Mouse (Mus musculus) MEL (cell line): ENCODE measurements at regions not wholly inside any gene's neighbourhood (a gene's known extent, or its start where the extent isn't known, plus 50 kb on each side); places are given as distances from the start of the nearest gene placed in this dataset.

Experiments used
- CHD2 ChIP-seq: IDR thresholded peaks from 2 replicates; pipeline ENCODE4 v1.6.1; 2011; ENCODE audit warnings: low read length, improper control_type of control experiment
- CTCF ChIP-seq, 3 experiments: IDR thresholded peaks in 2 of 3; conservative IDR thresholded peaks in 1 of 3; 2 replicates each; pipeline ENCODE4 v1.5.1; 2011 to 2012; ENCODE audit warnings: low read length in 3 of 3, low read depth in 2 of 3, mild to moderate bottlenecking in 2 of 3, improper control_type of control experiment in 1 of 3, inconsistent platforms in 1 of 3, mixed read lengths in 1 of 3, moderate library complexity in 1 of 3; ENCODE audit not compliant: control insufficient read depth in 1 of 3, insufficient read depth in 1 of 3, poor library complexity in 1 of 3, severe bottlenecking in 1 of 3
- ELF1 ChIP-seq: IDR thresholded peaks from 2 replicates; pipeline ENCODE4 v1.6.1; 2014; ENCODE audit warnings: low read depth, mild to moderate bottlenecking, inconsistent platforms, low read length, improper control_type of control experiment, moderate library complexity
- MAX ChIP-seq: IDR thresholded peaks from 2 replicates; pipeline ENCODE4 v1.6.1; 2011; ENCODE audit warnings: low read length, improper control_type of control experiment
- MAZ ChIP-seq: IDR thresholded peaks from 2 replicates; pipeline ENCODE4 v1.6.1; 2012; ENCODE audit warnings: low read depth, mild to moderate bottlenecking, inconsistent platforms, low read length, improper control_type of control experiment
- MXI1 ChIP-seq: IDR thresholded peaks from 2 replicates; pipeline ENCODE4 v1.6.1; 2011; ENCODE audit warnings: mild to moderate bottlenecking, low read depth, low read length, improper control_type of control experiment
- SIN3A ChIP-seq: IDR thresholded peaks from 2 replicates; pipeline ENCODE4 v1.6.1; 2012; ENCODE audit warnings: low read length, improper control_type of control experiment, inconsistent platforms
- UBTF ChIP-seq: IDR thresholded peaks from 2 replicates; pipeline ENCODE4 v1.6.1; 2012; ENCODE audit warnings: low read depth, mild to moderate bottlenecking, inconsistent platforms, low read length, improper control_type of control experiment, moderate library complexity, borderline replicate concordance; ENCODE audit not compliant: insufficient read depth
- ZNF384 ChIP-seq: IDR thresholded peaks from 2 replicates; pipeline ENCODE4 v1.6.1; 2012; ENCODE audit warnings: low read depth, mild to moderate bottlenecking, inconsistent platforms, low read length, improper control_type of control experiment

DNA sequence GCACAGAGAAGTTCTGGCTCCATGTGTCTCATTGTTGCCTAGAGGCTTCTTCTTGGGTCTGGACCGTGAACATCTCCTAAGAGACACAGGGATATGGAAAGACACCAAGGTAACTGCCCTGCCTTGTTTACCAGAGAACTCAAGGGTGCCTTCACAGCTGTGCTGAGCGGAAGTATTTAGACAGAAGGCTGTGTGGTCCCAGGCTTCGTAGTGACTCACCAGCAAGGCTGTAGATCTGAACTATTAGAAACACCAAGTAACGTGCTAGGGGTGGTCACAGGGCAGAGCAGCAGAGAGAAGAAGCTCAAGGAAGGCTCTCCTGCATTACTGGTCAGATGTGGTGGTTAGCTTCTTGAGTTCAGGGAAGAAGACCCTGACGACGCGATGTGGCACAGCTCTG lies 51.6 kb upstream of the Lpp start:
- TF ChIP-seq UBTF (no peak), CTCF (IDR thresholded peaks at IDR 0.05 in 2 of 3, conservative IDR thresholded peaks at IDR 0.05 in 1 of 3; ENCODE audit: control insufficient read depth in 1 of 3, insufficient read depth in 1 of 3, low read depth in 2 of 3, low read length in 3 of 3, poor library complexity in 1 of 3, severe bottlenecking in 1 of 3) (no peak), CHD2 (no peak), SIN3A (no peak), MAX (no peak), ZNF384 (no peak), ELF1 (no peak), MXI1 (no peak), MAZ (no peak)
